Mouse (Mus musculus): ENCODE results near the gene Nr4a1. TPM values are rescaled to one million over a fixed set of nuclear protein-coding genes. Genes with fewer than 3 reads are reported as not detected.
A peak's percentile ranks its signal among the peaks of the same experiment; 100 is the strongest.

The Nr4a1 gene
- polyA plus RNA-seq, 1 experiment from 2014 or later, result 7.1 TPM

DNA sequence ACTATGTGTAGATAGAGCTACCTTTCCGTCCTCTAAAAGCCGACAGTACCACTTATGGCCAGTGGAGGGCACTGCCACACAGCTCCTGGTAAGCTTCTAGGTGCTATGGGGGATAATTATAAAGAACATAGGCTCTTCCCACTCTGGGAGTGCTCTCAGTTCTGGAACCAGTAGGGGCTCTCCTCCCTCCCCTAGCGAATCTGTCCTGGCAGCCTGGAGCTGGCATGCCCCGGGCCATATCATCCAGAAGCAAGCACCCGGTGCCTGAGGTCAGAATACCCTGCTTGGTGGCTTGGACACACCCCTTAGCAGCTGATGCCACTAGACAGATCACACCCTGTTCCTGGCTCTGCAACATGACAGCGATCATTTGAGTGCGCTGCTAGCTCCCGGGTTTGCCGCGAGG lies 13.3 kb upstream of the Nr4a1 start:
- no peaks in the 10 kb centered on the region for H3K36me3 ChIP-seq (ENCODE audit: inconsistent target)
- WGBS (ENCODE audit: missing documents), result 9% methylated on average over 10 of the region's 10 CpGs
- peak overlapping the region; percentile 19 for H3K27ac ChIP-seq
- peak overlapping the region; percentile 16; the same call in 1 of the 2 replicates for H3K4me3 ChIP-seq (ENCODE audit: inconsistent target)
- no peaks in the 10 kb centered on the region for H3K79me2 ChIP-seq (ENCODE audit: inconsistent target)

DNA sequence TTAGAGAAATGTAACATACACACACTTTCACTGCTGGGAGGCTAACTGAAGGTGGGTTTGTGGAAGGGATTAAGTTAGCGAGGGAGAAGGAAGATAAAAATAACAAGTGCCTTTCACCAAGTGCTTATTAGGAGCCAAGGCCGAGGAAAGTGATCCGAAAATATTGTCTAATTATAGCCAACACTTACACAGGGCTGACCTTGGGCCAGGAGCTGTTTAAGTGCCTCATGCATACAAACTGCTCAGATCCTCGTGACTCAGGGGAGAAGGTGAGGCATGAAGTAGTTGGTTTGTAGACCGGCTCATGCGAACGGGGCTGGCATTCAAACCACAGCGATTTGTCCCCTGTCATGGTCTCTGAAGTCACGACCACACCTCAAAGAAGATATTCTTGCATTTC lies 12.8 kb upstream of the Nr4a1 start:
- 44% methylated on average over 9 of the region's 9 CpGs for WGBS (ENCODE audit: missing documents)
- peak overlapping the region; percentile 19 for H3K27ac ChIP-seq
- H3K4me3 ChIP-seq (ENCODE audit: inconsistent target), result peak overlapping the region; percentile 16; the same call in 1 of the 2 replicates
- no peaks in the 10 kb centered on the region for H3K79me2 ChIP-seq (ENCODE audit: inconsistent target)
- no peaks in the 10 kb centered on the region for H3K36me3 ChIP-seq (ENCODE audit: inconsistent target)

DNA sequence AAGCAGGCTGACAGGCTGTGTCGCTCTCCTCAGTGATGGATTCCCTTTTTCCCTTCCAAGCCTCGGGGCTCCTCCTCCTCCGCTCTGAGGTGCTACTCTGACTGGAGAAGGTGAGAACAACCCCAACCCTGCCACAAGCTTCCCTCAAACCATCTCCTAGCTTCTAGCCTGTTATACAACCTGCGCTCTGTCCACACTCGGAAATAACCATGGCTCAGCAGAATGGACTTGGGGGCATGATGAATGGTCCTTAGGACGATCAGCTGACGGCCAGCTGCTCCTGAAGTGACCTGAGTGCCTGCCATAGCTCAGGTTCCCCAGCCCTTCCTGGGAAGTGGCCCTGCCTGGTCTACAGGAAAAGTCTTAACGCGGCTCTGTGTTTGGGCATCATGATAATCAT lies 12.2 kb upstream of the Nr4a1 start:
- H3K36me3 ChIP-seq (ENCODE audit: inconsistent target), result no peaks in the 10 kb centered on the region
- 87% methylated on average over 9 of the region's 9 CpGs for WGBS (ENCODE audit: missing documents)
- no peak overlapping the region for H3K27ac ChIP-seq
- no peaks in the 10 kb centered on the region for H3K79me2 ChIP-seq (ENCODE audit: inconsistent target)
- no peak overlapping the region for H3K4me3 ChIP-seq (ENCODE audit: inconsistent target)

DNA sequence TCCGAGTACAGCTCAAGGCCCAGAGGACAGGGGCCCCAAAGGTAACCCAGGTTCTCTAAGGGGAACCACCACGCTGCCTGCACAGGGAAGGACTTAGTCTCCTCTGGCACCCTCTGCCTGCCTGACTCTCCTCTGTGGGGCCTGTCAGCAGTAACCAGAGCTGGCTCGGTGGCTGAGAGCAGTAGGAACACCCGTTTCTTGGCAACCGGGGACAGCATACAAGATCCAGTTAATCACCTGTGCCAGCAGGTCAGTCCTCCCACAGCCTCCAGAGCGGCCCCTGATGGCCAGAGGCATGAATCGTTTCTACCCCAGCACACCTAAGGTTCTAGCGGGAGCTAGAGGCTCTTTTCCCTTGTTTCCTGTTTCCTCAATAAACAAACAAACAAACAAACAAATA lies 11.4 kb upstream of the Nr4a1 start:
- Histone ChIP-seq H3K36me3 (ENCODE audit: inconsistent target) (no peaks in the 10 kb centered on the region), H3K79me2 (ENCODE audit: inconsistent target) (no peaks in the 10 kb centered on the region), H3K27ac (no peak overlapping the region), H3K4me3 (ENCODE audit: inconsistent target) (no peak overlapping the region)
- 53% methylated on average over 8 of the region's 8 CpGs for WGBS (ENCODE audit: missing documents)

DNA sequence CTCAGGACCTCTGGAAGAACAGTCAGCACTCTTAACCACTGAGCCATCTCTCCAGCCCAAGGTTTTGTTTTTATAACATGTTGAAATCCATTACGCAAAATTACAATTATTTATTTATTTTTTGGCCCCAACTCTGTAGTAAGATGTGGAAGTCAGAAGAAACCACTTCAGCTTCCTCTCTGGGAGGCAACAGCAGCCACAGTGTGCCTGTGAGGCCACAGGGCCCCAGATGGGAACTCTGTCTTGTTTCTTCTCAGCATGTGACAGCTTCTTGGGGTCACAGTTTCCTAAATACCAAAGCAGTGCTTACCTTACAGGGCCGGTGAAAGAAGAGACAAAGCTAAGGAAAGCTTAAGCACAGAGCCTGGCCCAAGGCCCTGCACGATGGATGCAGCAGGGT lies 10.1 kb upstream of the Nr4a1 start:
- Histone ChIP-seq H3K27ac (peak overlapping the region; percentile 50), H3K79me2 (ENCODE audit: inconsistent target) (no peaks in the 10 kb centered on the region), H3K36me3 (ENCODE audit: inconsistent target) (no peaks in the 10 kb centered on the region), H3K4me3 (ENCODE audit: inconsistent target) (no peak overlapping the region)
- 0% methylated on average over 3 of the region's 3 CpGs for WGBS (ENCODE audit: missing documents)

DNA sequence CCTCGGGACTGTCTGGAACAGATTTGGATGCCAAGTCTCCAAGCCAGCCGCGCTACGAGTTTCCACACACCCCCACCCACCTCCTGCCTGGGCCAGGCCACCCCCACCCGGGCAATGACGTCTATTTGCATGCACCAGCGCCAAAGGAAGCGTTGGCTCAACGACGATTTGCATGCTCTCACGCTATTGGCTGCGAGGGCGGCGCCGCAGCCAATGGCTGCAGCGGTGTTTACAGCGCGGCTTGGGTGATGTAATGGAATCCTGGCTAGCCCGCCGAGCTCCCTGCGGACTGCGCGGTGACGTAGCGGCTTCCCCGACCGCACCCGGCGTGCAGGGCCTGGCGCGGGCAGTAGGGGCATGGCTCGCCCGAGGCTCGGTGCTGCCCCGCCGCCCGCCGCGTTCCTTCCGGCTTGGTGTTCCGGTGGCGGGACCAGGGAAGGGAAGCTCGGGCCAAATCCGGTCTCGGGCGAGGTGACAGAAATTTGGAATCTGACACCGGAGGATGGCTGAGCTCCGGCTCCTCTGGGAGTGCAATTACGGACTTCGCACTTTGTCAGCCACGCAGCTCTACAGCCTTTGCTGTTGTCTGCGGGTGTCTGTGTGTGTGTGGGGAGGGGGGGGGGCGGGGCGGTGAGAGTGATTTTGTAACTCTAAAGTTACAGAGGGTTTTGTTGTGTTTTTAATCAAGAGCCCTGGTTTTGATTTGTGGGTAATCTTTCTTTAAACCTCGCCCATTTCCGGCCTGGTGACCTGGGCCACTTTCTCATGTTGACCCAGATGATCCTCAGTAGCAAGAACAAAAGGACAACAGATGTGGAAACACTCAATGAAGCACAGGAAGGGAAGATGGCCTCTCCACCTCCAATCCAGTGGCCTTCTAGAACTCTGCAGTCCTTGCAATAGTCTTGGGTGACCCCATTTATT lies 7.6 kb upstream of the Nr4a1 start:
- H3K36me3 ChIP-seq (ENCODE audit: inconsistent target), result no peaks in the 10 kb centered on the region
- under 1% methylated on average over 40 of the region's 56 CpGs for WGBS (ENCODE audit: missing documents)
- H3K79me2 ChIP-seq (ENCODE audit: inconsistent target), result no peaks in the 10 kb centered on the region
- H3K4me3 ChIP-seq (ENCODE audit: inconsistent target), result peak overlapping the region; percentile 22
- peak overlapping the region; percentile 56 for H3K27ac ChIP-seq

DNA sequence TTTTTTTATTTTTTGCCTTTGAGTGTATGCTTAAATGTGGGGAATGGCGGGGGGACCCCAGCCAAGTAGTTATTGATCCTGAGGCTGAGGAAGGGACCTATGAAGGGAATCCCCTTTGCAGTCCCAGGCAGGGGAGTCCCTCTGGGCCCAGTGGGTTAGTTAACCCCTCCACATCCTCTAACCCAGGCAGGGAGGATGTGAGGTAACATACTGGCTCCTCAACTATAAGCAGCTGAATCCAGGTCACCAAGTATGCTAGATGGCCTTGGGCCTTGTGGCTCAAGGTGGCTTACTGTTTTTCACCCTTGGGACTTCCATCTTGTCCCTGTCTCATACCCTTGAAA lies 6.9 kb upstream of the Nr4a1 start:
- H3K79me2 ChIP-seq (ENCODE audit: inconsistent target), result no peaks in the 10 kb centered on the region
- WGBS (ENCODE audit: missing documents), result 90% methylated on average over 1 of the region's 1 CpGs
- H3K36me3 ChIP-seq (ENCODE audit: inconsistent target), result no peaks in the 10 kb centered on the region
- H3K4me3 ChIP-seq (ENCODE audit: inconsistent target), result no peak overlapping the region
- H3K27ac ChIP-seq, result peak overlapping the region; percentile 56

DNA sequence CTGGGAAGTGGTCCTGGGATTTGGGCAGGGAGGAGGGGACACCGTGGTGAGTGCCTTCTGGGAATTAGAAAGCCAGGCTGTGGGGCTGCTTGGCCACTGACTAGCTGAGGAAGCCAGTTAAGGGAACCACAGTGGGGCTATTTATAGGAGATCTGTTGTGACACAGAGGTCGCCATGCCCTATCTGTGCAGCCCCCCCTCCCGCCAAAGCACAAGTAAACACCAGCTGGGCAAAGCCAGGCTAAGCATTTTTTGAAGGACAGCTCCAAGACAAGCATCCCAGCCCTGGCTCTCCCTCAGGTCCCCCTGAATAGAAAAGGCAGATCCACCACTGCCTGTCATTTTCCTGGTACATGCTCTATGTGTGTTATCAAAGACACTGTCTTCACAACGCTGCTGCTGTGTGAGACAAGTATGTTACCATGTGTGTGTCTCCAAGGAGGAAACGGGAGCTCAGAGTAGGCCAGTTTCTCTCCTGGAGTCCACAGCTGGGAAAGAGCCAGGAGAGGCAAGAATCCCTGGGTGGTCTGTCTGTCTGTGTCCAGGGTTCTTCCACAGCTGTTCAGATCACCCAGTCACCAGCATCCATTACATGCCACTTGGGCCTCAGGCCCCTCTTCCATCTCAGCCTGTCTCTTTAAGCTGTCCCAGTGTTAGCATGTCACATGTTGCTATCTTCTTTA lies 5.9 kb upstream of the Nr4a1 start:
- H3K79me2 ChIP-seq (ENCODE audit: inconsistent target), result no peaks in the 10 kb centered on the region
- peak overlapping the region; percentile 19; the same call in 1 of the 2 replicates for H3K27ac ChIP-seq
- WGBS (ENCODE audit: missing documents), result 25% methylated on average over 5 of the region's 5 CpGs
- H3K4me3 ChIP-seq (ENCODE audit: inconsistent target), result no peak overlapping the region
- H3K36me3 ChIP-seq (ENCODE audit: inconsistent target), result no peaks in the 10 kb centered on the region

DNA sequence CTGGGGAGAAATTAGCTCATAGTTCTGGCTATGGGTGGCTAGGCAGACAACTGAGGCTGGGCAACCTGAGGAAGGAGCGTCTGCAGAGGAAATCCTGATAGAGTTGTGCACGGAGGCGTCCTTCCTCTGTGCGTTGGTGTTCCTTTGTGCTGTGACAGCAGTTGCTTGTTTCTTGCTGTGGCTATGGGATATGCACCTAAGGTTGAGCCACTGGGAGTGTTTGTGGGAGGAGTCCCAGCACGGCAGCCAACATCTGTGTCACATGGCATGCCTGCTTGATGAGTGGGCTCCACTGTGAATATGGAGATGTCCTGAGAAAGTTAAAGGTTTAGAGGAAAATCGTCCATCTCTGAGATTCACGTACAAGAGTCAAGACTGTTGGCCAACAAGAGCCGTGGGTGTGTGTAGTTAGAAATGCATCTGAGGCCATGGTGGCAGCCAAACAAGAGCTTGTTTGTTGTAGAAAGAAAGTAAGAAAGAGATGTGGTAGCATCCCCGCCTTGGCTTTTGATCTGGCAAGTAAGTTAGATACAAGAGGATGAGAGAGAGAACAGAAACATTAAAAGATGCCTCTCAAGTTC lies 3.8 kb upstream of the Nr4a1 start:
- Histone ChIP-seq H3K27ac (no peak overlapping the region), H3K36me3 (ENCODE audit: inconsistent target) (no peaks in the 10 kb centered on the region), H3K4me3 (ENCODE audit: inconsistent target) (no peak overlapping the region), H3K79me2 (ENCODE audit: inconsistent target) (no peaks in the 10 kb centered on the region)
- WGBS (ENCODE audit: missing documents), result 74% methylated on average over 9 of the region's 9 CpGs

DNA sequence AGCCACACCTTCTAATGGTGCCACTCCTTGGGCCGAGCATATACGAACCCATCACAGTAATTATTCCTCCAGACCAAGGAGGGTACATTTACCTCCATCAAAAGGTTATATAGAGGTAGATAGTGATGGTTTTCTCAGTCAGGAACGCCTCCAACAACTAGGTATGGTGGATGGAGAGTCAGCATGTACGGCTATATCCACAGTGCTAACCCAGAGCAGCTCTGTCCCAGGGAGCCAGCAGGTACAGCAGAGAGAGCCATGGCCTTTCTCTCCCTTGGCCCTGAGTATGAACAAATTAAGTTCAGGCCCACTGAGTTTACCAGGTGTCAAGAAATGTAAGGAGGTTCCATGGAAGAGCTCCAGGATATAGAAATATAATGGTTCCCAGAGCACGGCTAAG lies 2.1 kb upstream of the Nr4a1 start:
- no peaks in the 10 kb centered on the region for H3K79me2 ChIP-seq (ENCODE audit: inconsistent target)
- 99% methylated on average over 5 of the region's 5 CpGs for WGBS (ENCODE audit: missing documents)
- H3K4me3 ChIP-seq (ENCODE audit: inconsistent target), result no peak overlapping the region
- no peaks in the 10 kb centered on the region for H3K36me3 ChIP-seq (ENCODE audit: inconsistent target)
- H3K27ac ChIP-seq, result peak overlapping the region; percentile 10; the same call in 1 of the 2 replicates

DNA sequence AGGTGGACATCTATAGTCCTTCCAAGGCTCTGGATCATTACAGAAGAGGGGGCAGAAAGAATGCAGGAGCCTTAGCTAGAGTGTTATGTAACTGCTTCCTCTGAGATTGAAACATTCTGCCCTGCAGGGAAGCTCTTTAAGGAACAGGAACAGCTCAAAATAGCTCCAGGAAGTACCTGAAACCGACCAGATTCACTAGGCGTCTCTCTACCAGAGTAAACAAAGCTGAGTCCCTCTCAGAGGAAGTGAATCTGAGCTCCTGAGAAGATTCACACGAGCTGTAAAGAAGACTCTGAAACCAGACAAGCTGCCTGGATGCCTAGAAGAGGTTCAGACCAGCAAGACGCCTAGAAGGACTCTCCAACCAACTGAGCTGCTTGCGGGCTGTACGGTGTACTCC lies 1.5 kb upstream of the Nr4a1 start:
- Histone ChIP-seq H3K4me3 (ENCODE audit: inconsistent target) (no peak overlapping the region), H3K27ac (peak overlapping the region; percentile 10; the same call in 1 of the 2 replicates), H3K36me3 (ENCODE audit: inconsistent target) (no peaks in the 10 kb centered on the region), H3K79me2 (ENCODE audit: inconsistent target) (no peaks in the 10 kb centered on the region)
- 52% methylated on average over 6 of the region's 6 CpGs for WGBS (ENCODE audit: missing documents)

DNA sequence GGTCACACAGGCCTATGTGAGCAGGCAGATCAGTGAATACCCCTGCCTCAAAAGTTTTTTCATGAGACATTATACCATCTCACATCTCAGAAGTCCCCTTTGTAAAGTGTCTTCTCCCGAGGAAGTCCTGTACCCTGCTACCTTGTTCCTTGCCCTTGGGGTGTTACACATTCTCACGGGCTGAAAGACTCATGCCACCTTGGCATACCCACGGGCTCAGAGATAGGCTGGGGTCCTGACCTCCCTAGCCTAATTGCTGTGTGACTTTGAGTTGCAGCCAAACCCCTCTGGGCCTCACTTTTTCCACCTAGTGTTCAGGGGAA lies 545 bp upstream of the Nr4a1 start:
- Histone ChIP-seq H3K27ac (no peak overlapping the region), H3K4me3 (ENCODE audit: inconsistent target) (peak overlapping the region; percentile 11; the same call in 1 of the 2 replicates), H3K79me2 (ENCODE audit: inconsistent target) (no peaks in the 10 kb centered on the region), H3K36me3 (ENCODE audit: inconsistent target) (no peaks in the 10 kb centered on the region)
- 54% methylated on average over 3 of the region's 3 CpGs for WGBS (ENCODE audit: missing documents)

DNA sequence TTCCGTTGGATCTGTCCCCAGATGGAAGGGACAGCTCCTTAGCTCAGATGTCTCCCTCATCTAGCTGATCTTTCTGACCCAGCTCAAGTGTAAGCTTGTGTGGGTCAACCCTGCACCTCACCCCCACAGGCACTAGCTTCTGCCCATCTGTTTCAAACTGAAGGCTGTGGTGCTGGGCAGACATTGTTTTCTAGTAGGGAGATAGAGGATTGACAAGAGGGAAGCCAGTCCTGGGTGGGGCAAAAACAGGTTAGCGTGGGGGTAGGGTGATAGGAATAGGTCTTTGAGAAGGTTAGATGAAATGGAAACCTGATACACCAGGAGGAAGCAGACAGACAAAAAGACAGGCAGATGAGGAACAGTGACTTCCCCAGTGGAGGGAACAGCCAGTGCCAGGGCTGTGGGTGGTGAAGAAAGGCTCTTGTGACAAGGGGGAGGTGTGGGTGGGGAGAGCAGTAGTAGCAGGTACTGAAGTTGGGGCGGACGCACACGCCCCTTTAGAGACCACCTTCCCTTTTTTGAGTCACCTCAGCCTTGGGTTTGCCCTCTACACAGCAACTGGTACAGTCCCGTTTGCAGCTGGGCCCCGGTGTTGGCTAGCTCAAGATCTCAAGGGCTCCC lies 1.9 kb downstream of the Nr4a1 start:
- H3K27ac ChIP-seq, result no peak overlapping the region

DNA sequence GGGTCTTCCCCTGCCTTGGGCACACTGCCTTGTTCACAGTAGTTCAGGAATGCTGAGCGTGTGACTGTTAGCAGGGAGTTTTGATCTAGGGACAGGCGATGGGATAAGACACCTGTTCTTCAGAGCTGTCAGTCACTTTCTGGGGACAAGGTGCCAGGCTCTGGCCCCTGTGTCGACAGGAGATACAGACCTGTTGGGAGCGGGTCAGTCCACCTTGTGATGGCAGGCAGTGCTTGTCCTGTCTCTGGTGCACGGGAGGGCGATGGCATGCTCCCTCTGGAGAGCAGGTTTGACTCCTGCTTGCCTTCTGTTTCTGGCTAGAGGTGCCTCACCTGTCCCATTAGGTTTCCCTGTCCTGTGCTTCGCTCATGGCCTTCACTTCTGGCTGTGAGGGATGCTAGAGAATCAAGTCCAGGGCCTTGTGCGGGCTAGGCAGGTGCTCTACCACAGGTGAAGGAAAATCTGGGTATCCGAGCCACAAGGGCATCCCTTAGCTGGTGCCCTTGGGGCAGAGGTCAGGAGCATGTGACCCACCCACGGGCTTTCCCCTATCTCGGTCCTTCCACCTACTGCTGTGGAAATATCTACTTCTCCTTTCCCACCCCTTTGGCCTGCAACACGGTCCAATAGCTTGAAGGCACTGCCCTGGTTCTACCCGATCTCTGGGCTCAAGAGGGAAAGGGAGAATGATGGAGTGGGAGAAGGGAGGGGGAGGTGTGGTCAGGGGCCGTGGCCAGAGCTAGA lies 2.6 kb downstream of the Nr4a1 start:
- H3K79me2 ChIP-seq (ENCODE audit: inconsistent target), result no peaks in the 10 kb centered on the region
- no peak overlapping the region for H3K4me3 ChIP-seq (ENCODE audit: inconsistent target)
- H3K27ac ChIP-seq, result no peak overlapping the region
- H3K36me3 ChIP-seq (ENCODE audit: inconsistent target), result no peaks in the 10 kb centered on the region
- 71% methylated on average over 13 of the region's 14 CpGs for WGBS (ENCODE audit: missing documents)

More for the DNA sequence above, 1.9 kb downstream of the Nr4a1 start:
- H3K79me2 ChIP-seq (ENCODE audit: inconsistent target), result no peaks in the 10 kb centered on the region
- WGBS (ENCODE audit: missing documents), result 46% methylated on average over 7 of the region's 7 CpGs
- H3K36me3 ChIP-seq (ENCODE audit: inconsistent target), result no peaks in the 10 kb centered on the region
- no peak overlapping the region for H3K4me3 ChIP-seq (ENCODE audit: inconsistent target)
